Mouse (Mus musculus) neural tube, embryonic 11.5 days (tissue): ENCODE results near the gene Ctsh. TPM values are rescaled to one million over a fixed set of nuclear protein-coding genes. Genes with fewer than 3 reads are reported as not detected.

Experiments used
- ATAC-seq: fragments of 200-750 bp; cut with Nextera tagmentation; 2 replicates; pipeline ENCODE4 v1.8.0; 2017; ENCODE audit warnings: moderate number of reproducible peaks, mild to moderate bottlenecking, moderate TSS enrichment, moderate library complexity; ENCODE audit not compliant: insufficient read depth, low FRiP score, low TSS enrichment
- DNase-seq: peaks from one replicate; pipeline ENCODE4 v3.0.0-alpha.2; 2015; ENCODE audit warnings: low spot score
- H3K27ac ChIP-seq: fragments of 300-500 bp; sonication (generic); 2 replicates; pipeline ENCODE4 v1.5.1; 2014; ENCODE audit warnings: low read depth, mild to moderate bottlenecking, low read length
- H3K27me3 ChIP-seq: fragments of 300-500 bp; sonication (generic); 2 replicates; pipeline ENCODE4 v1.6.1; 2014; ENCODE audit warnings: mild to moderate bottlenecking, low read length, mixed read lengths; ENCODE audit not compliant: control insufficient read depth, insufficient read depth
- H3K36me3 ChIP-seq: fragments of 300-500 bp; sonication (generic); 2 replicates; pipeline ENCODE4 v1.6.1; 2014; ENCODE audit warnings: mild to moderate bottlenecking, low read length, moderate library complexity, mixed read lengths; ENCODE audit not compliant: control insufficient read depth, insufficient read depth
- H3K4me1 ChIP-seq: fragments of 300-500 bp; sonication (generic); 2 replicates; pipeline ENCODE4 v1.6.1; 2014; ENCODE audit warnings: low read length, mixed read lengths; ENCODE audit not compliant: control insufficient read depth, insufficient read depth
- H3K4me2 ChIP-seq: fragments of 300-500 bp; sonication (generic); 2 replicates; pipeline ENCODE4 v1.6.1; 2014; ENCODE audit warnings: low read depth, mild to moderate bottlenecking, moderate library complexity
- H3K4me3 ChIP-seq: fragments of 300-500 bp; sonication (generic); 2 replicates; pipeline ENCODE4 v1.5.1; 2014; ENCODE audit warnings: low read depth, low read length
- H3K9ac ChIP-seq: fragments of 300-500 bp; sonication (generic); 2 replicates; pipeline ENCODE4 v1.6.1; 2014; ENCODE audit warnings: mild to moderate bottlenecking, low read length
- H3K9me3 ChIP-seq: fragments of 300-500 bp; sonication (generic); 2 replicates; pipeline ENCODE4 v1.6.1; 2016; ENCODE audit warnings: low read length; ENCODE audit not compliant: control insufficient read depth
- WGBS: fragments of 180-500 bp; shearing (Covaris S2); extraction: QIAGEN DNeasy Blood & Tissue Kit; methylation state at CpG from one replicate; pipeline ENCODE4 v1.1.7; 2014; 5-methylcytosine and 5-hydroxymethylcytosine counted together
- polyA plus RNA-seq: library from polyadenylated mRNA; unstranded; fragments of >200 nt; fragmentation: Nextera tagmentation; extraction: Ambion mirVana; gene quantifications from 2 replicates; pipeline ENCODE4 v1.2.1, GENCODE M21; 2014

The Ctsh gene
- polyA plus RNA-seq, 1 experiment from 2014 or later: 7.2 TPM

DNA sequence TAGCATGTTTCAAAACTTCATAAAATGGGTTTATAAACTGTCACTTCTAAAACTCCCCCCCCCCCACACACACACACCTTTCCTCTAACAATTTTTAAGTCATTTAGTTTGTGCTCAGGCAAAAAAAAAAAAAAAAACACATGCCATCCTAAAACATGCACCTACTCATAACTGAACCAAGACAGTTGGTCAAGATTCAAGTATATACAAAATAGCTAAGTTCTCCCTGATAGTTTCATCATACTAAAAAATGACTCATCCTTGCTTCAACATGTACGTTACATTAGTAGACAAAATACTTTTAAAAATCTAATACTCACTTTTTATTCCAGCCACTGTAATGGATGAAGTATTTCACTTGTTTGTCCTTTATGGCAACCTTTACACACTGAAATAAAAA lies 53.0 kb downstream of the Ctsh start:
- no peak overlapping the region for H3K27ac ChIP-seq
- no peaks in the 10 kb centered on the region for H3K27me3 ChIP-seq
- DNase-seq (no peak), ATAC-seq (no peak)
- H3K9me3 ChIP-seq: no peaks in the 10 kb centered on the region
- H3K4me1 ChIP-seq: no peaks in the 10 kb centered on the region
- no peak overlapping the region for H3K4me2 ChIP-seq
- no peak overlapping the region for H3K9ac ChIP-seq
- WGBS: 95% methylated on average over 1 of the region's 1 CpGs
- no peak overlapping the region for H3K4me3 ChIP-seq
- H3K36me3 ChIP-seq: peaks cover 2% of the 10 kb centered on the region; the same call in 1 of the 2 replicates

DNA sequence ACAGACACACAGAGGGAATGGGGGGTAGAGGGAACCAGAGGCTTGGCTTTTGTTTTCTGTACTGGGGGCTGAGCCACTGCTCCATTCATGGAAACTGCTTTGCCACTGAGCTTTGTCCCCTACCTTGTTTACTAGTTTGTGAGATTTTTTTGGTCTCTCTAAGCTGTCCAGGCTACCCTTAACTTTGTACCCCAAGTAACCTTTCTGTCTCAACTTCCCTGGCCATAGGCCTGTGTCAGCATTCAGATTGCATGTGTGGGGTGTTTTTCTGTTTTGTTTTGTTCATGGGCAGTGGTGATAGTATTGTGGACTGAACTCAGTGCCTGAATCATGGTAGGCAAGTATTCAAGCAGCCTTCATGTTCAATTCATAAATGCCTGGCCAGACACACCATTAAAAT lies 54.3 kb downstream of the Ctsh start:
- peaks cover 2% of the 10 kb centered on the region; the same call in 1 of the 2 replicates for H3K36me3 ChIP-seq

DNA sequence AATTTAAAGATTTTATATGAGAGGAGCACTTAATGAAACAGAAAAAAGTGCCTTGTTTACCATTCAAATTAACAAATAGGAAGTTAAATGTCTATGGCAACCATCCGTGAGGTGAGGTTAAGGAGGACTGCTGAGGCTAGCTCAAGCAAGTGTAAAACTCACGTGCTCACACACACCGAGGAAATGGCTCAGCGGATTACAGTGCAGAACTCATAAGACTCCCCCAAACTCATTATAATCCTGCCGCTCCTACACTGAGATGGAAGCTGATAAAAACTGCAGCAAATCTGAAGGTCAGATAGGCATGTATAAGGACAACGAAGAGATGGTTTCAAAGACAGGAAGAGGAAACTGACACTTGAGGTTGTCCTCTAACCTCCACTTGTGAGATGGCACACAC lies 55.4 kb downstream of the Ctsh start:
- WGBS: 96% methylated on average over 6 of the region's 6 CpGs
- Histone ChIP-seq H3K36me3 (no peaks in the 10 kb centered on the region; the same call in 1 of the 2 replicates), H3K27ac (no peak overlapping the region), H3K4me1 (0 out of 2 replicates have a peak, but pooled peaks cover 6% of the 10 kb centered on the region), H3K9me3 (no peaks in the 10 kb centered on the region), H3K27me3 (no peaks in the 10 kb centered on the region), H3K4me2 (no peak overlapping the region), H3K4me3 (no peak overlapping the region), H3K9ac (no peak overlapping the region)
- no peak for ATAC-seq
- DNase-seq: no peak

More for the DNA sequence above, 54.3 kb downstream of the Ctsh start:
- Histone ChIP-seq H3K27ac (no peak overlapping the region), H3K4me2 (no peak overlapping the region), H3K4me3 (no peak overlapping the region), H3K4me1 (0 out of 2 replicates have a peak, but pooled peaks cover 6% of the 10 kb centered on the region), H3K27me3 (no peaks in the 10 kb centered on the region), H3K9me3 (no peaks in the 10 kb centered on the region), H3K9ac (no peak overlapping the region)
- no peak for ATAC-seq
- no peak for DNase-seq

DNA sequence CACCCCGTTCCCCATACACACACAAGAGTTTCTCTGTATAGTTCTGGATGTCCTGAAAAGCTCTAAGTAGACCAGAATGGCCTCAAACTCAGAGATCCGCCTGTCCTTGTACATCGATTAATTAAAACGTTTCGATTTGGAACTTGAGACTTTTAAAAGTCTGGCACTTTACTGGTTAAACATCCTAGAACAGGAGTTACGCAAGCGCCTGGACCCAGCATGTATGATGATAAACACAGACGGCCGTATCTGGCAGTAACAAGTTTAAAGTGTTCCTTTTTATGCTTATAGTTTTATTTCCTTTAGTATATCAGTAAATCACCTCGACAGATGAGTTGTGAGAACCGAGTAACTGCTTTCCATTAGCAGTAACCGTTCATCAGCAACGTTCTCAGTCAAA lies 59.2 kb downstream of the Ctsh start:
- 4% methylated on average over 13 of the region's 13 CpGs for WGBS

DNA sequence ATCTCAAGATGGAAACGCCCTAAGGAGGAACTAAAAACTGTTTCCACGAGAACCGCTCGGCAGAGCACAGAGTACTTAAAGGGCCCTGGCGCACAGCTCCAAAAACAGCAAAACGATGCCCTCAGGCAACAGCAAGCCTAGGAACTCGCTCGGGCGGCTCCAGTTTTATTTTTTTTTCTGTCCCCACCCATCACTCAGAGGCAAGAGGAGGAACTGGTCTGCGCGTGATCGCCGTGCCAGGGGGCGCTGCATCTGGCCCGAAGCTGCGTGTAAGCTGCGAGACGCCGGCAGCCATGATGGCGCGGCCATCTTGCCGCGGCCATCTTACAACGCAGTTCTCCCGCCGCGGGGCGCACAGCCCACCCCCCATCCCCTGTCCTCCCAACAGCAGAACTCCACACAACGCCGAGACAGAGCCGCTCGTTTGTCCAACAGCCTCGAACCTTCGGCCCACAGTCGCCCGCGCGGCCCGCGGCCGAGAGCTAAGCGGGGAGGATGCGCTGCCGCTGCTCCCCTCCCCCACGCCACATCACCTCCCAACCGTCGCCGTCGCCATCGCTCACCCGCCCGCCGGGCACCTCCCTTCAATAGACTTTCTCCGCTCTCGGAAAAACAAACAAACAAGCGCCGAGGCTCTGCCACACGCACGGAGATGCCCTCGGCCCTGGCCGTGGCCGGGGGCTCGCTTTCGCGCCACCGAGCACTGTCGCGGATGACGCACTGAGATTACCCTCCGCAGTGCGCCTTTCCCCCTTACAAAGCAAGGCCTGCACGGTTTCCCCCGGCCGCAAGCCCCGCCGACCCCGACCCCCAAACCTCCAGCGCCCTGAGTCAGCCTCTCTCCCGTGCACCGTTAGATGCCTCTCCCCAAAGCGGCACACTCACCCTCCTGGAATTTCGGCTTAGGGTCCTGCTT lies 60.0 kb downstream of the Ctsh start:
- H3K27ac ChIP-seq: peak overlapping the region; percentile 95
- peak overlapping the region; percentile 92 for H3K4me3 ChIP-seq
- peak; percentile 90 for DNase-seq
- peak overlapping the region; percentile 99 for H3K9ac ChIP-seq
- no peaks in the 10 kb centered on the region for H3K9me3 ChIP-seq
- H3K4me2 ChIP-seq: peak overlapping the region; percentile 72
- no peaks in the 10 kb centered on the region for H3K36me3 ChIP-seq
- under 1% methylated on average over 75 of the region's 82 CpGs for WGBS
- ATAC-seq: peak; percentile 72
- H3K27me3 ChIP-seq: no peaks in the 10 kb centered on the region
- 0 out of 2 replicates have a peak, but pooled peaks cover 6% of the 10 kb centered on the region for H3K4me1 ChIP-seq

More for the DNA sequence above, 59.2 kb downstream of the Ctsh start:
- ATAC-seq (no peak), DNase-seq (no peak)
- Histone ChIP-seq H3K9ac (peak overlapping the region; percentile 99), H3K4me1 (0 out of 2 replicates have a peak, but pooled peaks cover 6% of the 10 kb centered on the region), H3K36me3 (no peaks in the 10 kb centered on the region; the same call in 1 of the 2 replicates), H3K27ac (no peak overlapping the region; the same call in 1 of the 2 replicates), H3K4me2 (peak overlapping the region; percentile 72), H3K27me3 (no peaks in the 10 kb centered on the region), H3K9me3 (no peaks in the 10 kb centered on the region), H3K4me3 (peak overlapping the region; percentile 92)

DNA sequence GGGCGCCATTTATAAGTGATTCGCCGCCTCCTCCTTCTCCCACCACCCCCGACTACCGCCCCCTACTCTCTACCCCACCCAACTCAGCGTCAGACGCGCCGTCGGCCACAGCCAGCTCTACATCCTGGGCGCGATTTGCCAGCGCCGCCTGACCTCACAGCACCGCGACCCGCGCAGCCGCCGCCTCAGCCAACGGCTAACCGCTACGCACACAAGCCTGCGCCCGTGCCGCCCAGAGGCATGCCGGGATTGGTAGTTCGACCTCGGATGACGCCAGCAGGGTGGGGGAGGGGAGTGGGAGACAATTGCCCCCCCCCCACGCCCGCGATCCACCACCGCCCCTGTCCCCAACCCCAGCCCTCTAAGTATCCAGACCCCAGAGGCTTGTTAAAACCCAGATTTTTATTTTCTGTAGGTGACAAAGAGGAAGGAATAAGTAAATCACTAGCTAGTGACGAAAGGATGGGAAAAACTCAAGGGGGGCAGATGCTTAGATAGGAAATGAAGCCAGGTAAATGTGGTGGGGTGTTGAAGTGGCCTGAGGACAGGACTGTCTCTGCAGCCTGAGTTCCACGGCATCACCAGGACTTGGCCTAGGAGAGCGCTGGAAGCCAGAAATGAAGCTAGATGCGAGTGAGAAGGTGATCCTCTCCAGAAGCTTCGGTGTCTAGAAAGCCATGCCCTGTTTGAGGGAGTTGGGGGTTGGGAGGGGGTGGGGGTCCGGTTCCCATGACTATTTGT lies 60.8 kb downstream of the Ctsh start, which contains the start of gene Morf4l1:
Gene Morf4l1 (minus strand): TSS at position 208 of the 741 bp plus-strand sequence.
- Histone ChIP-seq H3K9me3 (no peaks in the 10 kb centered on the region), H3K4me3 (peak within 1 kb of the TSS; percentile 92), H3K27me3 (no peaks in the 10 kb centered on the region), H3K9ac (peak within 1 kb of the TSS; percentile 99), H3K27ac (peak within 1 kb of the TSS; percentile 95), H3K36me3 (no peaks in the 10 kb centered on the region), H3K4me2 (peak within 1 kb of the TSS; percentile 72), H3K4me1 (0 out of 2 replicates have a peak, but pooled peaks cover 6% of the 10 kb centered on the region)
- DNase-seq (peak; percentile 98), ATAC-seq (peak; percentile 99)
- 2% methylated on average over 34 of the region's 40 CpGs for WGBS

DNA sequence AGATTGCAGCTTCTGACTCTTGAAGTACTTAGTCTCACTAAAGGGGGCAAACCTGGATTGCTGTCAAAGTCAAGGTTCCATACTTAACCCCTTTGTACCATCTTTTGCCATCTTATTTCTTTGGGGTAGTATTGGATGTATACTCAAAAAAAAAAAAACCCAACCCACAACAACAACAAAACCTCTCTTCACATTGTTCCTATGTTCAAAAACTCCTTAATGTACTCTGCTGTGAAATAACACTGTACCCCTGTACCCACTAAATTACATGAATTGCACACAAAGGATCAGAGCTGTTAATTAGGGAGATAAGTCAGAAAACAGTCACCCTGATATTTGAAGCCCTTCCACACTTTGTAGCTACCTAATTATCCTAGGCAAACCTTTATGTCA lies 61.4 kb downstream of the Ctsh start:
- H3K4me3 ChIP-seq: peak overlapping the region; percentile 92; the same call in 1 of the 2 replicates
- no peaks in the 10 kb centered on the region for H3K36me3 ChIP-seq
- ATAC-seq: no peak

DNA sequence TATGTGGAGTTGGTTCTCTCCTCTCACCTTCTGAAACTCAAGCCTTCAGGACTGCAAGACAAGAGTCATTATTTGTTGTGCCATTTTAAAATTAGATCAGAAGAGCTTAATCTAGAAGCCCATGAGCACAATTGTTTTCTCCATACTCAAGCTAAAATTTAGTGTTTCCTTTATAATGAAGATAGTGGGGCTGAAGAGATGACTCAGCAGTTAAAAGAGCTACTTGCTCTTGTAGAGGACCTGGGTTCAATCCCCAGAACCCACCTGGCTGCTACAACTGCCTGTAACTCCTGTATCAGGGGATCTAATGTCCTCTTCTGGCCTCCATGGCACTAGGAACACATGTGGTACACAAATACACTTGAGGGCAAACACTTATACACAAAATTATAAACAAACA lies 63.3 kb downstream of the Ctsh start:
- Histone ChIP-seq H3K27me3 (no peaks in the 10 kb centered on the region), H3K9ac (no peak overlapping the region), H3K9me3 (no peaks in the 10 kb centered on the region), H3K36me3 (no peaks in the 10 kb centered on the region), H3K4me2 (no peak overlapping the region), H3K4me3 (no peak overlapping the region), H3K4me1 (0 out of 2 replicates have a peak, but pooled peaks cover 6% of the 10 kb centered on the region), H3K27ac (no peak overlapping the region)
- ATAC-seq (no peak), DNase-seq (no peak)

More for the DNA sequence above, 61.4 kb downstream of the Ctsh start:
- Histone ChIP-seq H3K27me3 (no peaks in the 10 kb centered on the region), H3K27ac (no peak overlapping the region), H3K9ac (peak overlapping the region; percentile 39), H3K4me2 (peak overlapping the region; percentile 66), H3K4me1 (0 out of 2 replicates have a peak, but pooled peaks cover 6% of the 10 kb centered on the region), H3K9me3 (no peaks in the 10 kb centered on the region)
- no peak for DNase-seq
